Mouse (Mus musculus) MEL (cell line): ENCODE data around the gene Pbx4.

ENCODE experiments used
- CHD1 ChIP-seq: IDR thresholded peaks from 2 replicates; pipeline ENCODE4 v1.6.1; 2012; ENCODE audit warnings: low read depth, mild to moderate bottlenecking, inconsistent platforms, low read length, improper control_type of control experiment
- CTCF ChIP-seq, 3 experiments: IDR thresholded peaks in 2 of 3; conservative IDR thresholded peaks in 1 of 3; 2 replicates each; pipeline ENCODE4 v1.5.1; 2011 to 2012; ENCODE audit warnings: low read length in 3 of 3, low read depth in 2 of 3, mild to moderate bottlenecking in 2 of 3, improper control_type of control experiment in 1 of 3, inconsistent platforms in 1 of 3, mixed read lengths in 1 of 3, moderate library complexity in 1 of 3; ENCODE audit not compliant: control insufficient read depth in 1 of 3, insufficient read depth in 1 of 3, poor library complexity in 1 of 3, severe bottlenecking in 1 of 3
- EP300 ChIP-seq, 2 experiments: IDR thresholded peaks; 2 replicates each; pipeline ENCODE4 v1.6.1; 2011; ENCODE audit warnings: improper control_type of control experiment in 2 of 2, low read length in 2 of 2, low read depth in 1 of 2, mild to moderate bottlenecking in 1 of 2
- KAT2A ChIP-seq: conservative IDR thresholded peaks from 2 replicates; pipeline ENCODE4 v1.6.1; 2012; ENCODE audit warnings: low read depth, low read length, improper control_type of control experiment, inconsistent platforms
- MAX ChIP-seq: IDR thresholded peaks from 2 replicates; pipeline ENCODE4 v1.6.1; 2011; ENCODE audit warnings: low read length, improper control_type of control experiment
- MXI1 ChIP-seq: IDR thresholded peaks from 2 replicates; pipeline ENCODE4 v1.6.1; 2011; ENCODE audit warnings: mild to moderate bottlenecking, low read depth, low read length, improper control_type of control experiment
- MYC ChIP-seq: IDR thresholded peaks from 2 replicates; pipeline ENCODE4 v1.6.1; 2011; ENCODE audit warnings: low read depth, mild to moderate bottlenecking, low read length, improper control_type of control experiment, moderate library complexity
- POLR2A ChIP-seq, 2 experiments: IDR thresholded peaks; 2 replicates each; pipeline ENCODE4 v1.6.1; 2011 to 2012; ENCODE audit warnings: low read length in 2 of 2, mild to moderate bottlenecking in 2 of 2, control low read depth in 1 of 2, improper control_type of control experiment in 1 of 2, low read depth in 1 of 2, moderate library complexity in 1 of 2; ENCODE audit not compliant: control insufficient read depth in 1 of 2, insufficient read depth in 1 of 2, poor library complexity in 1 of 2
- RAD21 ChIP-seq: IDR thresholded peaks from 2 replicates; pipeline ENCODE4 v1.6.1; 2011; ENCODE audit warnings: mild to moderate bottlenecking, low read depth, low read length, improper control_type of control experiment
- SIN3A ChIP-seq: IDR thresholded peaks from 2 replicates; pipeline ENCODE4 v1.6.1; 2012; ENCODE audit warnings: low read length, improper control_type of control experiment, inconsistent platforms
- SMC3 ChIP-seq: IDR thresholded peaks from 2 replicates; pipeline ENCODE4 v1.6.1; 2011; ENCODE audit warnings: low read depth, low read length, improper control_type of control experiment
- UBTF ChIP-seq: IDR thresholded peaks from 2 replicates; pipeline ENCODE4 v1.6.1; 2012; ENCODE audit warnings: low read depth, mild to moderate bottlenecking, inconsistent platforms, low read length, improper control_type of control experiment, moderate library complexity, borderline replicate concordance; ENCODE audit not compliant: insufficient read depth
- ZKSCAN1 ChIP-seq: IDR thresholded peaks from 2 replicates; pipeline ENCODE4 v1.6.1; 2012; ENCODE audit warnings: low read depth, mild to moderate bottlenecking, inconsistent platforms, low read length, improper control_type of control experiment, moderate library complexity

DNA sequence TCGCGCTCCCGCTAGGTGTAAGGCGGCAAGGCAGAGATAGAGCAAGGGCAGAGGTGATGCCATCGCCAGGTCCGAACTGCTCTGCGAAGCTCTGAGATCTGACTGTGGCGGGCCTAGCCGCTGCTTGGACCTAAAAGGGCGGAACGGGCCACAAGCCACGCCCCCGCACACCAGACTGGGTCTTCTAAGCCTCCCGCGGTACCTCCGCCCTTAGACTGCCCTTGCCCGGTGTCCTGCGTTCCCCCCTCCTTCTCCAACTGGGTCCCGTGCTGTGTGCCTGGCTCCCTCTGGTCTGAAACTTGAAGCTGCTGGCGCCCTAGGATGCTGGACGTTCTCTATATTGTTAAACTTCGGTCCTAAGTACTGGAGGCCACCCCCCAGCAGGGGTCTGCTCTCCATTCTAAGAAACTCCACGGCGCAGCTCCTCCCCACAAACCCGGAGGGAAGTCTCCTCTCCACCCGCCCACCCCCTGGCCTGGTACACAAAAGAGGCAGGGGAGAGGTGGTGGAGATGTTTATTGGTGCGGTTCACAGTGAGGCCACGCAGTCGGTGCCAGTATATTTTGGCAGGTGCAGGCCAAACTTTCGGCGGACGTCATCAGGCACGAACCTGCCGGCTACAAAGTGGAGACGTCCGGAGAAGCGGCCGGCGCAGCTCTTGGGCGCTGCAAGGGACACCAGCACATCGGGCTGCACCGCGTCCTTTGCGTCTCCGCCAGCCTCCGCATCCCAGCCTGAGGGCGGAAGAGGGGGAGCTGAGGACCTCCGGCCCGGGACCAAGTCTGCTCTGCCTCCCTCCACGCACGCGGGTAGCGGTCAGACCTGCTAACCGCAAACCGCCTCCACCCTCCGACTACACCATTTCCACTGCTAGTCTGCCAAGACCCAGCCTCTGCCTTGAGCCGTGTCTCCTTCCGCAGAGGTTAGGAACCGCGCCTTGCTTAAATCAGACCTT lies 55.3 kb downstream of the Pbx4 start, which contains the start of gene Cilp2:
- TF ChIP-seq POLR2A (IDR thresholded peaks at IDR 0.05; ENCODE audit: control insufficient read depth in 1 of 2, insufficient read depth in 1 of 2, low read depth in 1 of 2, low read length in 2 of 2, poor library complexity in 1 of 2) (no peak), CHD1 (no peak), MAX (no peak), SIN3A (no peak), ZKSCAN1 (no peak), EP300 (IDR thresholded peaks at IDR 0.05; ENCODE audit: low read depth in 1 of 2, low read length in 2 of 2) (no peak), MXI1 (no peak), CTCF (IDR thresholded peaks at IDR 0.05 in 2 of 3, conservative IDR thresholded peaks at IDR 0.05 in 1 of 3; ENCODE audit: control insufficient read depth in 1 of 3, insufficient read depth in 1 of 3, low read depth in 2 of 3, low read length in 3 of 3, poor library complexity in 1 of 3, severe bottlenecking in 1 of 3) (no peak), MYC (no peak), UBTF (no peak), RAD21 (no peak), SMC3 (no peak), KAT2A (no peak)
